Mouse (Mus musculus) retina, postnatal 1 day (tissue): ENCODE results near the gene Zfyve21.

Experiments used
- DNase-seq: peaks from one replicate; pipeline ENCODE4 v3.0.0-alpha.2; 2012

Zfyve21 gene

DNA sequence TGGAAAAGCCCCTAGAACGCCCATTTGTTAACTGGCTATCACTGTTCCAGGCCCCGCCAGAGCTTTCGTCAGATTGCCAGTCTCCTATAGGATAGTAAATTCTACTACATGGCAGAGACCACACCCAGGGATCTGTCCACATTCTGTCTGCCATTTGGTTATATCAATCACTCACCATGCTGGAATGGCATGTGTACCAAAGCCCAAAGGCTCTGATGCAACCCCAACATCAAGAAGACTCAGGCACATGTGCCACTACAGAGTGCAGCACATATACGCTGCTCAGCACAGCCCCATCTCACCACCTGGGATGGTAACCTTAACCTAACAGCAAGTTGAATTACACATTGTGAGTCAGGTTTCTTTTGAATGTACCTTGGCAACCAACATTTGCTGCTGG lies 32.0 kb downstream of the Zfyve21 start:
- DNase-seq: no peak

DNA sequence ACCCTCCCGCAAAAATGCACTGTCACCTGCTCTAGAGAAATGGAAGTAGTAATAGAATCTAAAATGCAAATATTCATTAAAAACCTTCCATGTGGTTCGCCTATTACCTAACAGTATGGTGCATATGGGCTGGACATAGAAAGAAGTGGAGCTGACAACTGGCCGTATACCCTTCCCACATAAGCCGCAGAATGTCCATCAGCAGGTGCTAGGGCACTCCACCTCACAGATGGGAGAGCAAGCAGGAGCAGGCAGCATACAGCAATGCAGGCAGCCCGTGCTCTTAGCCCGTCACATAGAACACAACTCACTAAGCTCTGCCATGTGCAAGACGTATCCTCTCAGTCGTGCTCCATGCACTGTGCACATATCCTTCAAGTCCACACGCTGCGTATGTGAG lies 32.8 kb downstream of the Zfyve21 start:
- no peak for DNase-seq

DNA sequence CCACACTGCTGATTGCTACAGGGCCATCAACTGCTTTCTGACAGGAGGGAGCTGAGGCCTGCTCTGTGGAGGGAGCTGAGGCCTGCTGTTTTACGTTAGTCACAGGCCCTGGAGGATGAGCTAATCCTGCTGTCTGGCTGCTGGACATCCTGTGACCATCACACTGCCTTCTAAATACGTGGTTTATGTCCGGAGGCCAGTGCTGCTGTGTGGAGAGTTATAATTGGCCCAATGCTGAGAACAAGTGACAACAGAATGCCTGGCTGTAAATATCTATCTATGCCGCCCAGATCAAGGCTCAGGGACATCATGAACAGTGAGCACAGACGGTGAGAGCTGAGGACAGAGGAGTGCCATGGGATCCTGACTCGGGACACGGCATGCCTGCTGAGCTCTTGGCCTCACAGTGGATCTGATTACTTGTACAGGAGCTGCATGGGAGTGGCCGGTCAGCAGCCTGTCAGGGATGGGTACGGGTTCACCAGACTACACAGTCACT lies 34.4 kb downstream of the Zfyve21 start:
- DNase-seq: peak; percentile 7

DNA sequence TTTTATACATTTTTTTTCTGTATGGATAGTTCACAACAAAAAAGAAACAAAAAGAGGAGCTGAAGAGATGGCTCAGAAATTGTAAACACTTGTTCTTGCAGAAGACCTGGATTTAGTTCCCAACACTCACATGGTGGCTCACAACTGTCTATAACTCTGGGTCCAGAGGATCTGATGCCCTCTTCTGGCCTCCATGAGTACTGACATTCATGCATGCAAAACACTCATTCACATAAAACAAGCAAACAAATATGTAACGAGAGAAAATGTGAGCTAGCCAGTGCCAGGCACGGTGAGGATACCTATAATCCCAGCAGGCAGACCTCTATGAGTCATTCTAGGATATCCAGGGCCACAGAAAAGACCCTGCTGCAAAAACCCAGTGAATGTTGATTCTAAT lies 37.3 kb downstream of the Zfyve21 start:
- peak; percentile 26 for DNase-seq

DNA sequence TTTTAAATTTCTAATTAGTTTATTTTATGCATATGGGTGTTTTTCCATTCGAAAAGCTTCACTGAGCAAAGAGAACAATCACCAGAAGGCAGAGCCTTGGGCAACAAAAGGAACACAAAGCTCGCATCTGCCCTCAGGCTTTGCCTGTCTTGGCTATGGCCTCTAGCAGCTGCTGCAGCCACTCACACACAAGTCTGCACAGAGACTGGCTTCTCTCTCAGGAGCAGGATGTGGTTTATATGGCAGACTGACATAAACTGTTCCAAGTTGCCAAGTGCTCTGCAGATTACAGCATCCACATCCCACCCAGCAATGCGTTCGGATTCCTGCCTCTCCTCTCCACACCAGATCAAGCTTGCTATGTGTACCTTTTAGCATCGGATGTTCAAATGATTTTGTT lies 37.8 kb downstream of the Zfyve21 start:
- peak; percentile 22 for DNase-seq

DNA sequence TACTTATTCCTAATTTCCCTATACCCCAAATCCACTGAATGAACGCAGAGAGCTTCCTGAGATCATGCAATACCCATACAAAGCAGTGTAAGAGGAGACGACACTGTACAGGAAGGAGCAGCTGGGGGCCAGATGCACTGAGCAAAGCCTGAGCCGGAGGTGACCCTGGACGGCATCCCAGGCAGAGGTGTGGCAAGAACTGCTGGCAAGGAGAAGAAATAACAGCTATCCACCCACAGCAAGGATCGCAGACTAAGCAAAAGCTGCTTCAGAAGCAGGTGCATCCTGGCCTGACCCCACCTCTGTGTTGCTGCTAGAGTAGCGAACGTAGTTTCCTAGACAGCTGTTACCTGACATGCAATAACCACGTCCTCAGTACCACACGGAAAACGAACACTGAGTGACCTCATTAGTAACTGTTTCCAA lies 39.1 kb downstream of the Zfyve21 start:
- no peak for DNase-seq

DNA sequence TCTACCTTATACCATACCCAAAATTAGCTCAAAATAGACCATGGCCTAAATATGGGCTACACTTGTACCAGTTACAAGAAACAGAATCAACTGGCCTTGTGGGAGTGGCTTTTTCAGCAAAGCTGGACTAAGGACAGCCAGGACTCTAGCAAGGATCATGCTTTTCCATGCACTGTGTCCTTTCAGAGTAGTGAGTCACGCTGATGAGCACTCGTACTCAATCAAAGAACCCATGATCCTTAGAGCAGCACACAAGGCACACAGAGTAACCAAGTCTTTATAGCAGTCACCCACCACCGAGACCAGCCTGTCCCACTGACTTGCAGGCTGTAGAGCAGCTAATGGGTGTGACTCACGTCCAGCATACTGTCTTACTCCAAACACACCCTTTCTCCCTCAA lies 39.6 kb downstream of the Zfyve21 start:
- no peak for DNase-seq

DNA sequence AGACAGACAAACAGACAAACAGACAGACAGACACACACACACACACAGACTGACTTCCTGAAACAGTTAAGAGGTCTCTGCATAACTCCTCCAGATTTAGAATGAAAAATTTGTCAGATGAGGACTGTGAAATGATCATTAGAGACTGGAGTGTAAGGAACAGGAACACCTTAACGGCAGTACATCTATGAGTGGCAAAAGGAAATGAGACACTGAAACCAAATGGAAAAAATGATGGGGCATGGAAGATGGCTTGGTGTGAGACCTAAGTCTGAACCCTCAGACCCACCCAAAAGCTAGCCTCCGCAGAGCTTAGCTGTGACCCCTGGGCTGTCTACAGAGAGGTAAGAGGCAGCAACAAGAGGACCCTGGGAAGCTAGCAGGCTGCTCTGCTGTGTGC lies 41.5 kb downstream of the Zfyve21 start:
- DNase-seq: no peak

DNA sequence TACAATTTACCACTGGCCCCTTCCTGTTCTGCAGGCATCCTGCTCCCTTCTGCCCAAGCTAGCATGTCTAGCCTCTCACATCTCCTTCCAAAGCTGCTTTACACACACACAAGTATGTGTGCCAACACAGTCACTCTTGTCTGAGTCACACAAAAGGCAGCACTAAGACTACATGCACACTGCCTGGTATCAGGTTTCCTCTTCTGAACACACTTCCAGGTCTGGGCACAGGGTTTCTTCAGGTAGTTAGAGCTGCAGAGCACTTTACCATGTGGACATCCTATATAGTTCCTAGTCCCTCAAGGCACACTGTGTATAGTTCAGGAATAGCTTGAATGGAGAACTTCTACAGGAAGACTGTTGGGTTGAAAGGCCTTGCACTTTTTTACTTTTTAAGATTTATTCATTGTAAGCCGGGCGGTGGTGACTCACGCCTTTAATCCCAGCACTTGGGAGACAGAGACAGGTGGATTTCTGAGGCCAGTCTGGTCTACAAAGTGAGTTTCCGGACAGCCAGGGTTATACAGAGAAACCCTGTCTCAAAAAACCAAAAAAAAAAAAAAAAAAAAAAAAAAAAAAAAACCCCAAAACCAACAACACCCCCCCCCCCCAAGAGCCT lies 50.3 kb downstream of the Zfyve21 start:
- DNase-seq: no peak

DNA sequence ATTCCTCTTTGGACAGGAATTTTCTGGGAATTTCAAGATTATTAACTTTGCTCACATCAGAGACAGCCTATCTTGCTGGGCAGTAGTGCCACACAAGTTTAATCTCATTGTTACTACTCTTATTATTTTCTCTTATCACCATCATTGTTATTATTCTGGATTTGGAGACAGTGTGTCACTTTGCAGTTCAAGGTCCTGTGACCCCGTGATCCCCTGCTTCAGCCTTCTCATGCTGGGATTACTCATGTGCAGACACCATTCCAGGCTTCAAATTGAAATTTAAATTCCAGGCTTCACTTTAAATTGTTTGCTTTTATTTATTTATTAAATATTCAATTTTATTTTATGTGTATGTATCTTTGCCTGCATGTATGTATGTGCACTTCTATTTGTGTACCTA lies 55.8 kb downstream of the Zfyve21 start:
- DNase-seq: no peak

DNA sequence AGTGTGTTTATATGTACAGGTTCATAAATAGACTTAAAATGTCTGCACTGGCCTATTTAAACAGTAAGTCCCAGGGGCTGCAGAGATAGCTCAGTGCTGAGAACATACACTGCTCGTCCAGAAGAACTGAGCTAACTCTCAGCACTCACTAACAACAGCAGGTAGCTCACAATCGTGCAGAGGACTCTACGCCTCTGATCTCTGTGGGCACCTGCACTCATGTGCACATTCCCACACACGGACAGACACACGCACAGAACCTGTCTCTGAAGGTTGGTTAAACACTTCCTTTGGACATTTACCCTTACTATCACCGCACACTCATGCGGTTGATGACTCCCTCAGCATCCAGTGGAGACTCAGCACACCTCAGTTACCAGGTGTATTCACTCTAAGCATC lies 56.8 kb downstream of the Zfyve21 start:
- DNase-seq: no peak

DNA sequence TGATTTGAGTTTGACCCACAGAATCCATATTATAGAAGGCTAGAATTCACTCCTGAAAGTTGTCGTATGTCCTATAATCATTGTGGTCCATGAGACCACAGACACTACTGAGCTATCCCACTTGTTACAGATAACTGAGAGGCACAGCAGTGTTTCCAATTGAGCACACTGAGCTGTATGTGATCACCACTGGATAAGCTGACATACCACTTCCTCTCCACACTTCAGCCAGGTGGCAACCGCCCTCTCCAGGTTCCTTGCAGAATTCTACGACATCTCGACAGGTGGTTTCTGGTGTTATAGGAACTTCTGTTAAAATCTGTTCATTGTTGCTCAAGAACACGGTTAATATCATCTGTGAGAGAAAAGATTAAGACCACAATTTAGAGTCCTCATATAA lies 58.1 kb downstream of the Zfyve21 start:
- no peak for DNase-seq

DNA sequence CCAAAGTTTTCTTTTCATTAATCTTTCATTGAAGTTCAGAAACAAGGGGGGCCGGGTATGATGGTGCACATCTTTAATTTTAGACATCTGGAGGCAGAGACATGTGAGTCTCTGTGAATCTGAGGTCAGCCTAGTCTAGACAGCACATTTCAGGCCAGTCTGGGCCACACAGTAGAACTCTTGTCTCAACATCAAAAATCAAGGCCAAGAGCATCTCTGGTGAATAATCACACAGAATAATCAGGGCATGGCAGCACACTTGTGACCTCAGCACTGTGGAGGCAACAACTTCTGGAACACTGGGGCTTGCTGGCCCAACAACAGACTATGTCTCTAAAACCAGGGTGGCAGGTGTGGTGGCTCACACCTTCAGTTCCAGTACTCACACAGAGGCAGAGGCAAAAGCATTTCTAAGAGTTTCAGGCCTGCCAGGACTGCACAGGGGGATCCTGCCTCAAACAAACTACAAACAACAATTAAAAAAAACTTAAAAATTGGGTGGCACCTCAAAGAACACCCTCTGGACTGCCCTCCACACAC lies 60.7 kb downstream of the Zfyve21 start:
- no peak for DNase-seq

DNA sequence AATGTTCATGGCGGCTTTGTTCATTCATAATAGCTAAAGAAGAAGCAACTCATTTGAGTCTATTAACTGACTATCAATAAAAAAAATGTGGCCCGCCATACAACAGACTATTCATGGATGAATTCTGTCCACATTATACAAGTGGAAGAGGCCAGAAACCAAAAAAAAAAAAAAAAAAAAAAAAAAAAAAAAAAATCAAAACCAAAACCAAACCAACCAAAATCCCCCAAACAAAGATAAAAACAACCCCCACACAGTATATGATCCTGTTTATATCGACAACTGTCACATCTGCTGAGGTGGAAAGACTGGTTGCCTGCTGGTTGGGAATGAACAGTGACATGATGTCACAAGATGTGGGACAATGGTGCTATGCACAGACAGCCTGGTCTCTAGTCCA lies 61.5 kb downstream of the Zfyve21 start:
- DNase-seq: no peak

DNA sequence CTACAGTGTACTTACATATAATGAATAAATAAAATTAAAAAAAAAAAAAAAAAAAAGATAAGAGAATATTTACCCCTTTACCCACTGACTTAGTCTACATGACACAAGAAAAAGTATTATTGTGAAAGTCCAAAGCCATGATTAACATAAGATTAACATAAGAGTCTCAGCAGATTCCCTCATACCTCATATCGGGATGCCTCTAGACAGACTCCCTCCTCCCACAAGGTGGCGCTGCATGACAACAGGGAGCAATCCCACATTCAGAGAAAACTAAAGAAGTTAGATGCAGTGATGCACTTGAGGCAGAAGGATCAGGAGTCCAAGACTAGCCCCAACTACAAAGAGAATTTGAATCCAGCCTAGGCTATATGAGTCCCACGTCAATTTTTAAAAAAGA lies 64.2 kb downstream of the Zfyve21 start:
- peak; percentile 87 for DNase-seq
